In the genomic region with DNA sequence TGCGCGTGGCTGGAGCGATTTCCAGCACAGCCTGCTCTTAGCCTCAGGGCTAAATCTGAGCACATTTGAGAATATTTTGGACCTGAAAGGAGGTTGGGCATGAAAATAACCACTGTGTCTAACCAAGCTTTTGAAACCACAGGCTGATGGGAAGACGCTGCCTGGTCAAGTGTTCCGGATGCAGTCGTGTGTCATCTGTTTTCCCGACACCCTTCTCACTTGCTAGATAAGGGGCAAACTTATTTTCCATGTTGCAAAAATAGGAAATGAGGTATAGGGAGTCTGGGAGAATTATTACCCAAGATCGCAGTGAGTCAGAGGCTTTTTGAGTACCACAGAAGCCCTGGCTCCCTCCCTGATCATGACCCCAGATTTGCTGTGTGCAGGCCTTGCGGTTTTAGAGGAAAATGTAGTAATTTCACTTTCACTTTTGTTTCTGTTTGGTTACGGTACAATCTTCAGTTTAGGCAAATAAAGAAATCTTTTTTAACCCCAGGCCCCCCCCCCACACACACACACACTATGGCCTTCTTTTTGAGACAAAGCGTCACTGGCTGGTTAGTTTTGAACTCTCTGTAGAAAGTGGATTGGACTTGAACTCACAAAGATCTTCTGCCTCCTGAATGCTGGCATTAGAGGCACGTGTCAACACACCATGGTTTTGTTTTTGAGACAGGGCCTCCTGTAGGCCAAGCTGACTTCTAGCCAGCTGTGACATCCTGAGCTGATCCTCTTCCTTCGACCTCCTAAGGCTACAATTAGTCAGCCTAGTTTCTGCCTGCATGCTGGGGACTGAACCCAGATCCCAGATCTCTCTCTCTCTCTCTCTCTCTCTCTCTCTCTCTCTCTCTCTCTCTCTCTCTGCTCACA, we compare ENCODE assay signal across 8 mouse cellular contexts.
DNase-seq lines count a peak whose midpoint lies in the region; ATAC-seq lines count a peak whose summit lies in the region.

No protein-coding gene starts in this region.

- no peak overlapping the region for H3K4me3 ChIP-seq in kidney, embryonic 14.5 days (ENCODE audit: low read length)
- no peak overlapping the region for H3K4me3 ChIP-seq in midbrain, embryonic 13.5 days (replicated peaks)

- H3K9me3 ChIP-seq in kidney, embryonic 14.5 days (ENCODE audit: control insufficient read depth, low read length), result no peaks in the 10 kb centered on the region
- no peaks in the 10 kb centered on the region for H3K9me3 ChIP-seq in midbrain, embryonic 13.5 days

- peak overlapping the region; percentile 47; the same call in 1 of the 2 replicates for H3K27ac ChIP-seq in kidney, embryonic 14.5 days (ENCODE audit: low read depth, low read length)
- no peak overlapping the region for H3K27ac ChIP-seq in midbrain, embryonic 13.5 days

- no peak overlapping the region for H3K9ac ChIP-seq in kidney, embryonic 14.5 days (ENCODE audit: low read depth, low read length)
- no peak overlapping the region for H3K9ac ChIP-seq in midbrain, embryonic 13.5 days (replicated peaks)

- H3K27me3 ChIP-seq in kidney, embryonic 14.5 days (ENCODE audit: control insufficient read depth, insufficient read depth, low read length), result no peaks in the 10 kb centered on the region
- no peaks in the 10 kb centered on the region for H3K27me3 ChIP-seq in midbrain, embryonic 13.5 days

- 68% methylated on average over 13 of the region's 13 CpGs for WGBS in kidney, embryonic 14.5 days
- 77% methylated on average over 13 of the region's 13 CpGs for WGBS in midbrain, embryonic 13.5 days

- DNase-seq in urinary bladder, postnatal 36 days (ENCODE audit: low spot score in 2 of 2), result peak; percentile 42 to 62
- no peak for DNase-seq in urinary bladder, postnatal 4 days (ENCODE audit: low spot score in 2 of 2)
- DNase-seq in c-Kit-positive CD71-positive TER-119-positive erythroid progenitor cells, embryonic 14.5 days (ENCODE audit: low spot score), result peak; percentile 40
- DNase-seq in embryo, embryonic 10.5 days (ENCODE audit: low spot score), result no peak
- DNase-seq in testis, postnatal 14 days (ENCODE audit: low spot score), result no peak

- H3K4me1 ChIP-seq in kidney, embryonic 14.5 days (ENCODE audit: control insufficient read depth, insufficient read depth, low read length), result no peaks in the 10 kb centered on the region; the same call in 1 of the 2 replicates
- peaks cover 9% of the 10 kb centered on the region; the same call in 1 of the 2 replicates for H3K4me1 ChIP-seq in midbrain, embryonic 13.5 days (replicated peaks)

- ATAC-seq in kidney, embryonic 14.5 days (ENCODE audit: low FRiP score, low TSS enrichment), result no peak
- ATAC-seq in monocyte, adult 5-6 weeks (replicated peaks; ENCODE audit: insufficient number of reproducible peaks, low FRiP score, low TSS enrichment, poor library complexity, severe bottlenecking), result peak; percentile 59
- no peak for ATAC-seq in midbrain, embryonic 13.5 days

- no peak overlapping the region for H3K4me2 ChIP-seq in kidney, embryonic 14.5 days (replicated peaks; ENCODE audit: low read depth, low read length)
- H3K4me2 ChIP-seq in midbrain, embryonic 13.5 days (replicated peaks), result no peak overlapping the region

- no peaks in the 10 kb centered on the region for H3K36me3 ChIP-seq in kidney, embryonic 14.5 days (ENCODE audit: control insufficient read depth, insufficient read depth, low read length)
- no peaks in the 10 kb centered on the region for H3K36me3 ChIP-seq in midbrain, embryonic 13.5 days

Comparison
In these comparisons a context has a peak if more than half of its experiments do, and no peak if none do; other contexts are left out.
1. DNase-seq: peak in urinary bladder, postnatal 36 days (2 of 2) and c-Kit-positive CD71-positive TER-119-positive erythroid progenitor cells, embryonic 14.5 days (single experiment); none in urinary bladder, postnatal 4 days (0 of 2), embryo, embryonic 10.5 days (single experiment) and testis, postnatal 14 days (single experiment).